Mouse (Mus musculus) ovary, adult 2 months (tissue): ENCODE data around the gene G6pc3. TPM values are rescaled to one million over a fixed set of nuclear protein-coding genes. Genes with fewer than 3 reads are reported as not detected.

Source experiments
- polyA plus RNA-seq: library from polyadenylated mRNA; depleted of rRNA; stranded (reverse); fragments of >200 nt; gene quantifications from 2 replicates; pipeline ENCODE4 v1.2.3, GENCODE M21; 2012; rRNA removed

The G6pc3 gene
- 169 and 171 TPM in 2 replicates for polyA plus RNA-seq

GRCm38 (mm10) chr11:102189461-102190436 is at the start of gene G6pc3:
TSS of gene G6pc3 (plus strand) at chr11:102189620.

GRCm38 (mm10) chr11:102145471-102146001 is 43.9 kb upstream of the G6pc3 start, which contains the start of gene Nags:
TSS of gene Nags (plus strand) at chr11:102145513.

GRCm38 (mm10) chr11:102156039-102156785 is 33.2 kb upstream of the G6pc3 start, which contains the start of gene Tmem101:
TSS of gene Tmem101 (minus strand) at chr11:102156404.

GRCm38 (mm10) chr11:102184646-102185495 is 4.5 kb upstream of the G6pc3 start, which contains the start of gene Lsm12:
TSS of gene Lsm12 (minus strand) at chr11:102185296.

GRCm38 (mm10) chr11:102230006-102230741 is 40.8 kb downstream of the G6pc3 start, which contains the start of gene Hdac5:
TSS of gene Hdac5 (minus strand) at chr11:102230166.

Other genes starting within 250 kb of the G6pc3 start
- 0.20 and 0.30 TPM in 2 replicates for gene Sost, start 222.6 kb upstream of the G6pc3 start, polyA plus RNA-seq
- not detected in 2 replicates for gene Cfap97d1, start 205.3 kb upstream of the G6pc3 start, polyA plus RNA-seq
- 117 and 138 TPM in 2 replicates for gene Dusp3, start 202.6 kb upstream of the G6pc3 start, polyA plus RNA-seq
- 19.1 and 19.2 TPM in 2 replicates for gene Mpp3, start 161.2 kb upstream of the G6pc3 start, polyA plus RNA-seq
- 13.3 and 16.6 TPM in 2 replicates for gene Cd300lg, start 148.1 kb upstream of the G6pc3 start, polyA plus RNA-seq
- 10.5 and 10.9 TPM in 2 replicates for gene Mpp2, start 101.1 kb upstream of the G6pc3 start, polyA plus RNA-seq
- not detected in 2 replicates for gene Ppy, start 88.3 kb upstream of the G6pc3 start, polyA plus RNA-seq
- gene Pyy, start 81.8 kb upstream of the G6pc3 start, polyA plus RNA-seq: not detected in 2 replicates
- gene Nags, start 44.1 kb upstream of the G6pc3 start, polyA plus RNA-seq: 3.6 and 3.7 TPM in 2 replicates
- gene Tmem101, start 33.2 kb upstream of the G6pc3 start, polyA plus RNA-seq: 37.3 and 46.7 TPM in 2 replicates
- gene Lsm12, start 4.3 kb upstream of the G6pc3 start, polyA plus RNA-seq: 25.7 and 33.2 TPM in 2 replicates
- 117 and 151 TPM in 2 replicates for gene Hdac5, start 40.5 kb downstream of the G6pc3 start, polyA plus RNA-seq
- 6.4 and 10.6 TPM in 2 replicates for gene BC030867, start 59.3 kb downstream of the G6pc3 start, polyA plus RNA-seq
- 0.37 and 0.42 TPM in 2 replicates for gene Asb16, start 79.1 kb downstream of the G6pc3 start, polyA plus RNA-seq
- 60.5 and 74.0 TPM in 2 replicates for gene Tmub2, start 95.3 kb downstream of the G6pc3 start, polyA plus RNA-seq
- 46.0 and 47.7 TPM in 2 replicates for gene Atxn7l3, start 107.0 kb downstream of the G6pc3 start, polyA plus RNA-seq
- gene Ubtf, start 130.1 kb downstream of the G6pc3 start, polyA plus RNA-seq: 35.3 and 42.8 TPM in 2 replicates
- gene Slc4a1, start 176.6 kb downstream of the G6pc3 start, polyA plus RNA-seq: 0.03 TPM in 1 of 2 replicates, not detected in the other
- gene Rundc3a, start 203.8 kb downstream of the G6pc3 start, polyA plus RNA-seq: 4.5 and 5.9 TPM in 2 replicates
- 573 and 609 TPM in 2 replicates for gene Slc25a39, start 218.3 kb downstream of the G6pc3 start, polyA plus RNA-seq
- 283 and 344 TPM in 2 replicates for gene Grn, start 240.7 kb downstream of the G6pc3 start, polyA plus RNA-seq